Mouse (Mus musculus) kidney, postnatal 25 days (tissue): ENCODE results near the gene Adcy7.

Experiments used
- DNase-seq, 2 experiments: peaks; one replicate each; pipeline ENCODE4 v3.0.0; 2021; ENCODE audit warnings: mixed read lengths in 2 of 2

Adcy7 gene

DNA sequence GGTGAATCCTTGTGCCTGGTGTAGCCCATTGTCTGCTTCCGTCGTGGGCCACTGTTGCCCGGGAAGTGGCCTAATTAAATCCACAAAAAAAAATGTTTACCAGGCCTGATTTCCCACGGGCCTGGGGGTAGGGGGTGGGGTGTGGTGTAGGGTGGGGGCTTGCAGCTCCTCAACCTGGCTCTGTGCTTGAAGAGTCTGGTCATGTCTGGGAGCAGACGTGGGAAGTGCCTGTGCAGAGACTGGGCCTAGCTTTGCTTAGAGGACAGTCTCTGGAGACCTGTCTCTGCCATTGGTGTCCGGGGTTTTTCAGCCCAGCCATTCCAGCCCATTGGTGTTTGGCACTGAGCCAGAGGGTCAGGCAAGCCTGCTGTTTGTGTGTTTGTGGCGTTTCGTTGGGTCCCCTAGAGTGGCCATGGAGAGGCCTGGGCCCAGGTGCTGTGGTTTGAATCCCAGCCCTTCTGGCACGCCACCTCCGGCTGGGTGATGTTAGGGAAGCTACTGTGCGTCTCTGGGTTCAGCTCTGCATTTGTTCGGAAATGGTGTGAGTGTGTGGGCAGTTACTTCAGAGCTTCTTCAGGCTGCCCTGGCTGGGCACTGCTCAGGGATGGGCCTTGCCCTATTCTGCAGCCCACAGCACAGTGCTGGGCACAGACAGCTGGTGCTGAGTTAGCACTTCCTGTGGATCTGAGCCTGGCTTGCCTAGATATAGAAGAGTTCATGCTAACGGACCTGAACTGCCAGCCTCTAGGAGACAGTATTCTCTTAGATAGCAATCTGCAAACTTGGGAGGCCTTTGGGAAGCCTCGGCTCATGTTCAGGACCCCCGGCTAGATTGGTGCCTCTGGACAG, 29.6 kb downstream of the Adcy7 start:
- no peak for DNase-seq

DNA sequence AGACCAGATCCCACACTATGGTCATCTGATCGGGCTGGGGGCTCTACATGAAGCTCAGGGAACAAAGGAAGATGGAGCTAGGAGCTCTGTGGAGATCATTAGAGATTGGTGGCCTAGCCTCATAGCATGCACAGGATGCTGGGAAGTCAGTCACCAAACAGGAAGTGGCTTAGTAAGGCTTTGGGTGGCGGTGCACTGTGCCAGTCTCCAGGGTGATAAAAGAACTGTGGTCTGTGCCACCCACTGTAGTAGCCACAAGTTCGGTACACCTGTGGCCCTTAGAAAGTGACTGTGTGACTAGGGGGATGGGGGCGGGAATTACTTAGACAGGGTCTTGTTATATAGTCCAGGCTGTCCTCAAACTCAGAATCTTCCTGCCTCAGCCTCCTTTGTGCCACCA, 33.6 kb downstream of the Adcy7 start:
- no peak for DNase-seq

DNA sequence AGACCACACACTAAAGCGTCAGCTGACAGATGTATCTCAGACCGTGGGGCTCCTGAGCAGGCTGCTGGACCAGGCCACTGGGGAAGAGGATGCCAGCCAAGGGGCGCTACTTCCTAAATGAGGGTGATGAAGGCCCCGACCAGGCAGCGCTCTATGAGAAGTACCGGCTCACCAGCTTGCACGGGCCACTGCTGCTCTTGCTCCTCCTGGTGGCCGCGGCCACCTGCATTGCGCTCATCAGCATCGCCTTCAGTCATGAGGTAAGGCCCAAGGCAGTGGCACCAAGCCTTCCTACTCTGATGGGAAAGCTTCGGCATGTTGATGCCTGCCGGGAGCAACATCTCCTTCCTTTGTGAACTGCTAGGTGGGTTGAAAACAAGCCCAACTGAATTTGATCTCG, 34.3 kb downstream of the Adcy7 start:
- peak in 1 of 2 experiments; percentile 27 for DNase-seq

DNA sequence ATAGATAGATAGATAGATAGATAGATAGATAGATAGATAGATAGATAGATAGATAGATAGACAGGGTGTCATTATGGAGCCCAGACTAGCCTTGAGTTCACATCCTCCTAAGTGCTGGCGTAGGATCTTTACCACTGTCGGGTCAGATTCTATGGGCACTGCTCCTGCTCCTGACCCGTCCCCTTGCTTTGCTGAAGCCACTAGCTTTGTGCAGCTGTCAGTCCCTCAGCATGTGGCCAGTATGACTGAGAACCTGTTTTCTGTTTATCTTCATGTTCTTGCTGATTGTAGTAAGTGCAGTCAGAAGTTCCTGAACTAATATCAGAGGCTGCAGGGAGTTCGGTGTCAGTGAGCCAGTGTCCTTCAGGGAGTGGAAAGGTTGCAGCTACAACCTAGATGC, 35.5 kb downstream of the Adcy7 start:
- DNase-seq = no peak

GRCm38 (mm10) chr8:88309274-88309873, 37.2 kb downstream of the Adcy7 start:
- DNase-seq = no peak

GRCm38 (mm10) chr8:88309881-88310280, 37.7 kb downstream of the Adcy7 start:
- no peak for DNase-seq

DNA sequence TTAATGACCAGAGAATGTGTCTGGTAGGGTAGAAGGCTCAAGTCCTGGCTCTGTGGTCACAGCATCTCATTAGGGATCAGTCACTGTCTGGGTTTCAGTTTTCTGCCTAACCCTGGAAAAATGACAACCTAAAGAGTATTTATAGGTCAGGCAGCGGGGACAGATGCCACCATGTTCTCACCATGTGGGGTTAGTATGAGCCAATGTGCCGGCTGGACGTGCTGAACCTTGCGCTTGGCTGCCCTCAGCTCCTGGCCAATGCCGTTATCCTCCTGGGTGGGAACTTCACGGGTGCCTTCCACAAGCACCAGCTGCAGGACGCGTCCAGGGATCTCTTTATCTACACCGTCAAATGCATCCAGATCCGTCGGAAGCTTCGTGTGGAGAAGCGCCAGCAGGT, 38.1 kb downstream of the Adcy7 start:
- DNase-seq = peak in 1 of 2 experiments; percentile 23

GRCm38 (mm10) chr8:88312966-88313365, 40.8 kb downstream of the Adcy7 start:
- DNase-seq = peak; percentile 31 to 46

DNA sequence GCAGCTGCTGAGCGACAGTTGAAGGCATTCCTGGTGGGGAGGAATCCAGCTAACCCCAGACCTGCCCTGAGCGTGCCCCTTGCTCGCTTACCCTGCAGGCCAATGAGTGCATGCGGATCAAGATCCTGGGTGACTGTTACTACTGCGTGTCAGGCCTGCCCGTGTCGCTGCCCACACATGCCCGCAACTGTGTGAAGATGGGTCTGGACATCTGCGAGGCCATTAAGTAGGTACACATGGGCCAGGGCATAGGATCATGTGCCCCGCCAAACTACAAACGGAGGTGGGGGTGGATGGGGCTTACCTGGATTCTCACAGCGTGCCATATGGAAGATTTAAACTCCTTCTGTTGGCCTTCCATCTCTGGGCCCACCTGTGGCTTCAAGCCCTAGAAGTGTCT, 41.8 kb downstream of the Adcy7 start:
- DNase-seq = no peak

DNA sequence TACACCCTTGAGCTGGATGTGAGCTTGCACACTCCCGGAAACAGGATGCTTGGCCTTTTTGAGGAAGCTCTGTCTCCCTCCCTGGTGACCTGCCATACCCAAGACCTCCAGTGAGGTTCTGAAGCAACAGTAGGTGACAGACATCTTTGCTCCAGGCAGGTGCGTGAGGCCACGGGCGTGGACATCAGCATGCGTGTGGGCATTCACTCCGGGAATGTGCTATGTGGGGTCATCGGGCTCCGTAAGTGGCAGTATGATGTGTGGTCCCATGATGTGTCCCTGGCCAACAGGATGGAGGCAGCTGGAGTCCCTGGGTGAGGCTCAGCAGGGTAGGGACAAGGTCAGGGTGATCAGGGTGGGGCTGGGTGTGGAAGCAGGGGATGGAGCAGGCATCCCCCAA, 43.1 kb downstream of the Adcy7 start:
- DNase-seq = no peak

DNA sequence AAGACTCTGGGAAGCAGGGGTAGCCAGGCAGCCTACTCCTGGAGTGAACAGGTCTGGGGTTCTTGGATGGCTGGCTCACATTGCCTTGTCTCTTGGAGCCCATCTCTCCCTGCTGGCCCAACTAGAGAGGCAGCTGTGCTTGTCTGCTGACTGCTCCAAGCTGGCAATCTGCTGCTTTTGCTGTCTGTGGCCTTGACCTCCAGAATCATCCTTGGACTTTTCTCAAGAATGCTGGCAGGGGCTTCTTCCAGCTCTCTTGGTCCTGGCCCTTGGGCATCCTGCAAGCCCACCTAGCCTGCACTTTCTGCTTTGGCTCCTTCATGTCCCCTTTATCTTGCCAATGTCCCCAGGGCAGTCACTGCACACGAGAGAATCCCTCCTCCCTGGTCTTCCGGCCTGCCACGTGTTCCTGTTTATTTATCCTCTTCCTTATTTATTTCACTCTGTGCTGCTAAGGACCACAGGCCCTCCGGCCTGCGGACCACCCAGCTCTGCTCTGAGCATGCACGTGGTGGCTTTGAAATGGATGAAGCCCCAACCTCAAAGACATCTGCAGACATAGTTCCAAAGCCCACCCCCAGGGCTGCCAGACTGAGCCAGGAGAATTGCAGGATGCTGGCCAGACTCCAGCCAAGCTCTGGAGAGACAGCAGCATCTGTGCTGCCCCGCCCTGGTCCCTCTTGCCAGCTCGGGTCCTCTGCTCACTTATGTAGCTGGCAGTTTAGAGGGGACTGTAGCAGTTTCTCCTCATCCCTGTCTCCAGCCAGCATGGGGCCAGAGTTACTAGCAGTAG, 44.1 kb downstream of the Adcy7 start:
- DNase-seq = peak; percentile 64 to 72

- DNase-seq = no peak
These were observed 45.1 kb downstream of the Adcy7 start for GRCm38 (mm10) chr8:88317341-88317740.

GRCm38 (mm10) chr8:88318151-88318550, 45.9 kb downstream of the Adcy7 start:
- no peak for DNase-seq

DNA sequence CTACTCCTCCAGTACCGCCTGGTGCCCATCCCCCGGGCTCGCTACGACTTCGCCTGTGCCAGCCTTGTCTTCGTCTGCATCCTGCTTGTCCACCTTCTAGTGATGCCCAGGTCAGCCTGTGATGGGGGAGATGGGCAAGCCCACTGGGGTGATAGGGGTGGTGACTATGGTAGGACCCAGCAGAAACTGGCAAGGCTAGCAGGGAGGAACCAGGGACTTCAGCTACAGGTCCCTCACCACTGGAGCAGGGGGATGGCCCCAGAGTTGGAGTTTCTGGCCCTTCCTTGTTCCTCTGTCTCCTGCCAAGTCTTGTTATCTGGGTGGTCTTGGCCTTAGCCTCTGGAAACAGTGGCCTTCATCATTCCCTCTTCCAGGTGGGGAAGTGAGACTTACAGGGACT, 47.9 kb downstream of the Adcy7 start:
- DNase-seq = no peak

DNA sequence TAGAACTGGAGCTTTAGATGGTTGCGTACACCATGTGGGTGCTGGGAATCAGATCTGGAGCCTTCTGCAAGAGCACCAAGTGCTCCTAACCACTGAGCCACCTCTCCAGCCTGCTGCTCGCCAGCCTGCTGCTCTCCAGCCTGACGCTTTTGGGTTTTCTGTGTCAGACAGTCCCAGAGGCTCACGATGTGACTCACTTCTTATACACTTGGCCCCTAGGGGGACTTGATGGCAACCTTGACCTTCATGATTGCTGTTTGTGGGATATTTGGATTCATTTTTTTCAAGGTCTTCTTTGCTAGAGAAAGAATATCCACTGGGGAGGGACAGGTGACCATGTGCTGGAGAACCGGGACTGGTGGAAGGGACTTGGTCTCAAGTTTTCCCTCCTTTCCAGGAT, 49.2 kb downstream of the Adcy7 start:
- DNase-seq = no peak

GRCm38 (mm10) chr8:88323523-88323922, 51.3 kb downstream of the Adcy7 start:
- no peak for DNase-seq

GRCm38 (mm10) chr8:88324760-88325159, 52.6 kb downstream of the Adcy7 start:
- no peak for DNase-seq

DNA sequence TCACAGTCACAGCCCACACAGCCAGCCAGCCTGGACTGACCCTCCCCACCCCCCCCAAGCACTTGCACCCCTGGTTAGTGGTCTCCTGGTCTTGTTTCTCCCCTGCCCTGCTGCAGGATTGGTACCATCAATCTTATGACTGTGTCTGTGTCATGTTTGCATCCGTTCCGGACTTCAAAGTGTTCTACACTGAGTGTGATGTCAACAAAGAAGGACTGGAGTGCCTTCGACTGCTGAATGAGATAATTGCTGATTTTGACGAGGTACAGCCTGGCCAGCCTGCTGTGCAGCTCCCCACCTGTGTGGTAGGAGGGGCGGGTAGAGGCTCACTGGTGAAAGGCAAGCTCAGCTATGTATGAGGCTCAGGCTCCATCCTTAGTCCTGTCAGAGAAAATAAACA, 53.0 kb downstream of the Adcy7 start:
- DNase-seq = no peak

DNA sequence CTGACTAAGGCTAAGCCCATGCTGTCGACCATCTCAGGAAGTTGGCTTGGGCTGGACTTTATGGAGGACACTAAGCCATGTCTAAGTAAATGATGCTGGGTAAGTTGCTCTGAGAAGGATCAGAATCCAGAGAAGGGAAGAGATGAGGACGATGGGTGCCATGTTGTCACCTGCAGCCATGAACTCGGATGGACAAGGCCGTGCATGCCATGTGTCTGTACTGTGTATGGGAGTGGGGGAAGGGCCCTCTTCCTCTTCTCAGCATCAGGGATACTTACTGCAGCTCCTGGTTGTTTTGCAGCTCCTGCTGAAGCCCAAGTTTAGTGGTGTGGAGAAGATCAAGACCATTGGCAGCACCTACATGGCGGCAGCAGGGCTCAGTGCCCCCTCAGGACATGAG, 53.6 kb downstream of the Adcy7 start:
- no peak for DNase-seq

DNA sequence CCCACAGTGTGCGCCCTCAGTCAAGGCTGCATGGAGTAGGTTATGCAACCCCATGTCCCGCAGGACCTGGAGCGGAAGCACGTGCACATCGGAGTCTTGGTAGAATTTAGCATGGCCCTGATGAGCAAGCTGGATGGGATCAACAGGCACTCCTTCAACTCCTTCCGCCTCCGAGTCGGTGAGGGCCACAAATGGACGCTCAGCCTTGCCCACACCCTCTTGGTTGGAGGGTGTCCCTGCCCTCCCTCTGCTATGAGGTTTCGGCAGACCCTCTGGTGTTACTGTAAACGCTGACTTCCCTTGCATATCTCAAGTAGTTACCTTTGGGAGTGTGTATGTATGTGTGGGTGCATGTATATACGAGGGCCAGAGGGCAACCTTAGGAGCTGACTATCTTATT, 54.1 kb downstream of the Adcy7 start:
- DNase-seq = no peak

DNA sequence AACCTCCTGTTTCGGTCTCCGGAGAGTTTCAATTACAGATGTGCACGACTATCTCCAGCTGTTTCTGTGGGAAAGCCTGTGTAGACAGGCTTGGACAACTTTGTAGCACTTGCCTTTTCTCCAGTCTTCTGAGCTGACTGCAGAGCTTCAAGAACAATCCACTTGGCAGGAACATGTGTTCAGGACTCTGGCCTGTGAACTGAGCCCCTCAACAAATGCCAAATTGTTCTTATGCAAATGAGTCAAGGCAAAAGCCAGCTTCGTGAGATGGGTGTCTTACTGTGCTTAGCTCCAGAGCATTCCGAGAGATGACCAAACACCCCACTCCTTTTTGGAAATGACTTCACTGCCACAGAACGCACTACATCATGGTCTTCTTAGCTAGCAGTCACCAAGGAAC, 56.5 kb downstream of the Adcy7 start:
- no peak for DNase-seq

GRCm38 (mm10) chr8:88330816-88331215, 58.6 kb downstream of the Adcy7 start:
- DNase-seq = no peak

GRCm38 (mm10) chr8:88334384-88334783, 62.2 kb downstream of the Adcy7 start:
- DNase-seq = no peak

- DNase-seq = no peak
These were observed 62.8 kb downstream of the Adcy7 start for GRCm38 (mm10) chr8:88334975-88335374.
